Mouse (Mus musculus): Measurements from ENCODE around the gene Olfr338. TPM values are rescaled to one million over a fixed set of nuclear protein-coding genes. Genes with fewer than 3 reads are reported as not detected.
"Not testable (repeated sequence)": the region's sequence is repeated elsewhere in the genome, so short reads cannot be mapped to it uniquely, and the experiment has no call there.

The Olfr338 gene
- 0.01 TPM for polyA plus RNA-seq (2021)

DNA sequence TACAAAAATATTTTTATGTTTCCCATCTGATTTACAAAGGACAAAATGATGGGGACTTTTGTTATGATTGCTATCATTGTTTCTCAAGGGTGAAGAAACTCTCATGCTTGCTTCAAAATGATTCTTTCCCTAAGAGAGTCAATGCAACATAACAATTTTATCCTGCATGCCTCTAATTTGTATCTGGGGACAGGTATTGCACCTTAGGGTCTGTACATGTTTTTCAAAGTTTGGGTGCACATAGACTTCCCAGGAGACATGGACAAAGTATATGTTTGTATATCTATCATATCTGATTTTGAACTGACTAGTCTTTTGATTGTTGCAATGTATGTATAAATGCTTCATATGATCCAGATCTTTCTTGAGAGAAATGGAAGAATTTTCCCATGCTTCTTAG lies at the start of gene Olfr338:
Gene Olfr338, plus strand, starts transcription at position 301 of the 400 bp plus-strand sequence.
- TF ChIP-seq CTCF (IDR thresholded peaks at IDR 0.05): no peak

DNA sequence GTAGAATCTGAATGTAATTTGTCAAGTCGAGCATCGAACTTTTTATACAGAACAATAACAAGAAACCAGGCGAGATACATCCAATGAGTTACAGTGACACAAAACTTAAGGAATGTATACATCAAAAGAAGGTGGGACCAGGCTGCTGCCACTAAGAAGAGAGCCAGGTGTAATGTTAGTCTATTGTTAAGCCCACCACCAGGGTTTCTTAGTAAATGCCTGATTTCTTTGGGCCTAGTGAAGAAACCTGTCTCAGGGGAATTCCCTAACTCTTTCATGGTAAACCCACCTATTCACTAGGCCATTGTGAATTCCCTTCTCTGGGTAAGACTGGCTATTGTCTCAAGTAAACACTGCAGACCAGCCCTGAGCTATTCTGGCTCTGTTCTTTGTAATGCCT lies 41.9 kb downstream of the Olfr338 start:
- H3K27me3 ChIP-seq; DNase-seq (ENCODE audit: low read depth, low spot score); in situ Hi-C loops (cut with MboI; ENCODE audit: low pct_unique_long_range_greater_than_20kb); CTCF ChIA-PET; ATAC-seq; POLR2A ChIA-PET: not testable (repeated sequence)

More for the DNA sequence above, at the start of gene Olfr338:
- H3K27me3 ChIP-seq: no peaks in the 10 kb centered on the region
- ChIA-PET CTCF (no interaction called here), POLR2A (no interaction called here)
- ATAC-seq (no peak), DNase-seq (ENCODE audit: low read depth, low spot score) (no peak)
- in situ Hi-C loops (cut with MboI; ENCODE audit: low pct_unique_long_range_greater_than_20kb): no loop called here

DNA sequence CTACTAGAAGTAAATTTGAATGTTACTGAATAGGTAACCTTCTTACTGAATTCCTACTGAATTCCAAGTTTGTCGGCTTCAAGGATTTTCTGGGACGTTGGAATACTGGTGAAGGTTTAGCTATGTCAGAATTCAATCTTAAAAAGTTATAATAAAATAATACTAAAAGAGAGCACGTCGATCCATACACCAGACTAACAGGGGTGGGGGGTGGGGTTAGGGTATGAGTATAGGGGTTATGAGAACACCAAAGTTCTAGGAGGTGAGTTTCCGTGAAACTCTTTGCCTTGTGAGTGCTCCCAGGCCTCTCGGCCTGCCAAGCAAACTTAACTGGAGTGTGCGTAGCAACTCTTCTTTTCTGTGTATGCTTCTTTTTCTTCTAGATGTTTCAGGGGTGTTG lies 42.3 kb downstream of the Olfr338 start:
- DNase-seq (ENCODE audit: low read depth, low spot score); CTCF ChIA-PET; H3K27me3 ChIP-seq; POLR2A ChIA-PET; in situ Hi-C loops (cut with MboI; ENCODE audit: low pct_unique_long_range_greater_than_20kb); ATAC-seq: not testable (repeated sequence)

DNA sequence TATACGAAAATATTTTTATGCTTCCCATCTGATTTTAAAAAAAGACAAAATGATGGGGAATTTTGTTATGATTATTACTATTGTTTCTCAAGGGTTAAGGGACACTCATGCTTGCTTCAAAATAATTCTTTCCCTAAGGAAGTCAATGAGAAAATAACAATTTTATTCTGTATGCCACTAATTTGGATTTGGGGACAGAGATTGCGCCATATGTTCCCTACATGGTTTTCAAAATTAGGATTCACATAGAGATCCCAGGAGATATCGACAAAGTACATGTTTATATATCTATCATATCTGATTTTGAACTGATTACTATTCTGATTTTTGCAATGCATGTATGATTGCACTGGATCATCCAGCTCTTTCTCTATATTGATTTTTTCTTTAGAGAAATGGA lies 45.3 kb downstream of the Olfr338 start, which contains the start of gene Olfr339:
Gene Olfr339, plus strand, starts transcription at position 301 of the 400 bp plus-strand sequence.
- in situ Hi-C loops (cut with MboI; ENCODE audit: low pct_unique_long_range_greater_than_20kb): no loop called here
- no peak for TF ChIP-seq CTCF (IDR thresholded peaks at IDR 0.05)
- peaks cover 4% of the 10 kb centered on the region for H3K27me3 ChIP-seq
- DNase-seq (ENCODE audit: low read depth, low spot score) (no peak), ATAC-seq (no peak)
- POLR2A ChIA-PET: no interaction called here
- CTCF ChIA-PET: no interaction called here

Other genes with a start within 250 kb of the Olfr338 start
- 31.1 TPM for gene Mrrf, start 237.1 kb upstream of the Olfr338 start, polyA plus RNA-seq (2021)
- 37.6 TPM for gene Rbm18, start 236.7 kb upstream of the Olfr338 start, polyA plus RNA-seq (2021)
- gene Ptgs1, start 143.1 kb upstream of the Olfr338 start, polyA plus RNA-seq (2021): 40.4 TPM
- gene Olfr339, start 45.4 kb downstream of the Olfr338 start, polyA plus RNA-seq (2021): not detected
- gene Olfr340, start 79.1 kb downstream of the Olfr338 start, polyA plus RNA-seq (2021): not detected
- gene Olfr341, start 108.9 kb downstream of the Olfr338 start, polyA plus RNA-seq (2021): not detected
- not detected for gene Olfr342, start 151.5 kb downstream of the Olfr338 start, polyA plus RNA-seq (2021)
- 0.01 TPM for gene Olfr344, start 193.1 kb downstream of the Olfr338 start, polyA plus RNA-seq (2021)